Mouse (Mus musculus) hematopoietic stem cell, adult 5-6 weeks (primary cell): ENCODE measurements at regions not wholly inside any gene's neighbourhood (a gene's known extent, or its start where the extent isn't known, plus 50 kb on each side); places are given as distances from the start of the nearest gene placed in this dataset.

ENCODE experiments used
- ATAC-seq, 2 experiments: fragments of 125-278 bp in 1 of 2; replicated peaks in 1 of 2; 2 replicates each; pipeline ENCODE4 v1.8.0; 2016 to 2017; ENCODE audit warnings: inconsistent platforms in 2 of 2, mild to moderate bottlenecking in 2 of 2, moderate number of reproducible peaks in 2 of 2, low read depth in 1 of 2, moderate TSS enrichment in 1 of 2; ENCODE audit not compliant: low FRiP score in 2 of 2, poor library complexity in 2 of 2, severe bottlenecking in 2 of 2, insufficient read depth in 1 of 2, low TSS enrichment in 1 of 2

GRCm38 (mm10) chr2:61527127-61527526 lies 51.3 kb upstream of the Tank start:
- no peak; a peak in 1 of 4 replicates for ATAC-seq

GRCm38 (mm10) chr2:61524060-61524734 lies 54.2 kb upstream of the Tank start:
- ATAC-seq, result no peak; a peak in 2 of 4 replicates

GRCm38 (mm10) chr2:61514445-61515123 lies 63.8 kb upstream of the Tank start:
- ATAC-seq, result peak; percentile 12 to 15; a peak in 1 of 4 replicates

- ATAC-seq, result peak; percentile 98 to 99
Observed at GRCm38 (mm10) chr2:61513787-61514444, 64.5 kb upstream of the Tank start.

- ATAC-seq, result no peak
Observed at GRCm38 (mm10) chr2:61503594-61503993, 74.8 kb upstream of the Tank start.

- ATAC-seq, result no peak
Observed at GRCm38 (mm10) chr2:61501922-61502321, 76.5 kb upstream of the Tank start.

GRCm38 (mm10) chr2:61499266-61499665 lies 79.1 kb upstream of the Tank start:
- no peak for ATAC-seq

GRCm38 (mm10) chr2:61497930-61498329 lies 80.5 kb upstream of the Tank start:
- no peak for ATAC-seq

GRCm38 (mm10) chr2:61496968-61497367 lies 81.4 kb upstream of the Tank start:
- no peak for ATAC-seq

GRCm38 (mm10) chr2:61493918-61494712 lies 84.3 kb upstream of the Tank start:
- peak; percentile 56 to 68 for ATAC-seq

GRCm38 (mm10) chr2:61492043-61492743 lies 86.2 kb upstream of the Tank start:
- ATAC-seq, result peak; percentile 53 to 55

- no peak for ATAC-seq
Observed at GRCm38 (mm10) chr2:61490436-61491109, 87.8 kb upstream of the Tank start.

GRCm38 (mm10) chr2:61489762-61490161 lies 88.6 kb upstream of the Tank start:
- ATAC-seq, result no peak

- ATAC-seq, result peak; percentile 82 to 85
Observed at GRCm38 (mm10) chr2:61483820-61484219, 94.6 kb upstream of the Tank start.

- no peak for ATAC-seq
Observed at GRCm38 (mm10) chr2:61476648-61477047, 101.7 kb upstream of the Tank start.

- no peak for ATAC-seq
Observed at GRCm38 (mm10) chr2:61474626-61475025, 103.8 kb upstream of the Tank start.

GRCm38 (mm10) chr2:61470521-61470920 lies 107.9 kb upstream of the Tank start:
- no peak for ATAC-seq
